Mouse (Mus musculus) megakaryocyte, embryonic 14.5 days (primary cell): ENCODE measurements around the gene Rasa3.

ENCODE experiments used
- FLI1 ChIP-seq: IDR thresholded peaks from 2 replicates; pipeline ENCODE4 v1.6.1; 2012; ENCODE audit warnings: low read length, inconsistent platforms, mixed read lengths
- GATA1 ChIP-seq: IDR thresholded peaks from 3 replicates; pipeline ENCODE4 v1.6.1; 2012; ENCODE audit warnings: mixed read lengths, low read length, inconsistent platforms, borderline replicate concordance

- TF ChIP-seq GATA1 (no peak), FLI1 (no peak)
Measured at GRCm38 (mm10) chr8:13614924-13615391, 62.4 kb downstream of the Rasa3 start.
